Mouse (Mus musculus): Measurements from ENCODE around the gene Trpv6.

Trpv6 gene

DNA sequence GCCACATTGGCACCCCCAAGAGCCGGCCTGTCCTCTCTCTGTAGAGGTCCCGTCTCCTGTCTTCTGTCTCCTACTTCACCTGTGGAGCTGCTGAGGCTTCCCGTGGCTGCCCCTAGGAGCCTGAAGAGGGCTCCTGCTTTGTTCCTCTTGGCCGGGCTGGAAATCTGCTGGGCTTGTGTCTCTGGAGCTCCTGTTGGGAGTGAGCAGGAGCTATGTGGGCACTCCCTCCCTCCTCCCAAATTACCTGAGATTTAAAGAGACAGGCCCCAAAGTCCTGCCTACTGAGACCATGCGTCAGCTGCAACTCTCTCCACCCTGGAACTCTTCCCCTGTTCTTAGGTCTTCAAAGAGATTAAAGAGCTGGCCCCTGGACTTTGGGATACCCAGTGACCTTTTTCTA, at the start of gene Trpv6:
TSS of gene Trpv6 (minus strand) at position 228 of the 400 bp plus-strand sequence.
- DNase-seq (ENCODE audit: low spot score) = no peak

DNA sequence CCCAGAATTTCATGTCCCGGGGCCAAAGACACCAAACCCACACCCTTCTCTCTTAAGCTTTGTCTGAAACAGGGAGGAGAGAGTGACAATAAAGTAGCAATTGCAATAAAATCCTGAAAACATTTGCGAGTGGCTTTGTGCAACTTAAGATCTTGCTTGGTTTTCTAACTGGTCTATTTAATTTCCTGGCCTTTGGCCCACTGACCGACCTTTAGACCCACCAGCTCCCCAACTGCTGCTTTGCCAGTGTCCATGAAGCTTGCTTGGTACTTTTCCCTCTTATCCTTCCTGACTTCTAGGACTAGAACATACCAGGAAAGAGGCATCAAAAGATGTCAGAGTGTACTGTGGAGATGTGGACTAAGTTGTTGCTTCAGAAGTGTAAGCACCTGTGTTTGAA, 49.4 kb upstream of the Trpv6 start:
- no peak for DNase-seq (ENCODE audit: low spot score)

- no peak for DNase-seq (ENCODE audit: low spot score)
These were observed 48.7 kb upstream of the Trpv6 start for GRCm38 (mm10) chr6:41684911-41685310.

DNA sequence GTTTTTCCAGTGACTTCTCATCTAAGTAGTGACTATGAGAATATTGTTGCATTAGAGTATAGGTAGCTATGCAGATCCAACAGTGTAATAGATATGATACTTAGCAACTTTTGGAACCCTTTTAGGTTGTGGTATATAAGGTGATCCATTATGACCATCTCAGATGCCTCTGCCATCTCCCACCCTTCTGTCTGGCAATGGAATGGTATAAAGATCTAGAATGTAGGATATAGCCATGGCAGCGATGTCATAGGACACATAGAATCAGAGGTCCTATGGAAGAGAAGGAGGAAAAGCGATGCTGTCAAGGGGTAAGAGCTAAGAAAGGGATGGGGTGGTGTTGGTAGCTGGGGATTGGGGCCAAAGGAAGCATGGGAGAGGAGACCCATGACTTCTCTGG, 47.9 kb upstream of the Trpv6 start, which contains the start of gene Llcfc1:
TSS of gene Llcfc1 (plus strand) at position 301 of the 400 bp plus-strand sequence.
- DNase-seq (ENCODE audit: low spot score) = no peak

- no peak for DNase-seq (ENCODE audit: low spot score)
These were observed 45.5 kb upstream of the Trpv6 start for GRCm38 (mm10) chr6:41681656-41682055.

DNA sequence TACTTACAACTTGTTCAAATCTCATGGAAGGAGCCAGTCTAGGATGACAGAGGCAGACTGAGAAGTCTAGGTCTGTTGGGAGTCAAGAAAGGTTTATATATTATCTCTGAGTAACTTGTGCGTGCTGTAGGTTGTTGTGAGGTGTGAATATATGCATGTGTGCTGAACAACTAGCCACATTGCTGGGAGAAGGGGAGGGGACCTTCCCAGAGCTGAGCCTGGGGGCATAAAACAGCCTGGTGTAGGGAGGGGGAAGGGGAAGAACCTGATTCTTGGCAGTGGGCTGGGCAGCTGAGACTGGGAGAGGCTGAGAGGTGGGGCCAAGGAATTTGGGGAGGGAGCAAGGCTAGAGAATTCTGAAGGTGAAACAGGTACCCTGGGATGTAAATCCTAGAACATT, 44.5 kb upstream of the Trpv6 start, which contains the start of gene Trpv5:
TSS of gene Trpv5 (minus strand) at position 101 of the 400 bp plus-strand sequence.
- DNase-seq (ENCODE audit: low spot score) = no peak

GRCm38 (mm10) chr6:41676530-41676929, 40.3 kb upstream of the Trpv6 start:
- DNase-seq (ENCODE audit: low spot score) = no peak

GRCm38 (mm10) chr6:41662320-41662719, 26.1 kb upstream of the Trpv6 start:
- no peak for DNase-seq (ENCODE audit: low spot score)

GRCm38 (mm10) chr6:41658487-41658886, 22.3 kb upstream of the Trpv6 start:
- DNase-seq (ENCODE audit: low spot score) = no peak

DNA sequence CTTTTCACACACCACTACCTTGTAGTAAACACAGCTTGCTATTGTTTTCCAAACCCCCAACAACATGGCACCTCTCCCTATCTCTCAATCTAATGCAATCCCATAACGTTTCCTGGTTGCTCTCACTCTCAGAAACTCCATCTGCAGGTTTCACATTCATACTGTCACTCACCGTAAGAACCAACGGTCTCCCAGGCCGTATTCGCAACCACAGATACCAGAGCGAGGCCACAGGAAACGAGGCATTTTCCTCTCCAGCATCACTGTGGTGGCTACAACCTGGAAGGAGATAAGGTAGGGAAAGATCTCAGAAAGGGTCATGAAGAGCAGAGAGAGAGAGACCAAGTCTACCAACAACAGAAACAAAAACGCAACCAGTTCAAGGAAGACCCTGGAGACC, 18.4 kb upstream of the Trpv6 start:
- DNase-seq (ENCODE audit: low spot score) = no peak

DNA sequence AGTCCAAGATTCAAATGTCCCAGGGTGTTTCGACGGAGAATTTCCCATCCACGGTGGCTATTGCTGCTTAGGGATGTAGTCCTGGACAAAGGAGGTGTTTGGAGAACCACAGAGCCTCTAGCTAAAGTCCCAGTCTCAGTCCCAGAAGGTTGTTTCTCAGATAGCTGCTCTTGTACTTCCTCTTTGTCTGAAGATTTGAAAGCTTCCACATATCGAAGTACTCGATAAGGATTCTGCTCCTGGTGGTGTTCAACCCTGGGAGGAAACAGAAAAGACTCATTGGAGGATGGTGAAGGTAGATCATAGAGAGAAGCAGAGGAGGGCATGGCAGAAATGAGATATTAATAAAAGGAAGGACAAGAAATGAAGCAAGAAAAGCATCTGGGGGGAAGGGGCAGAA, 17.0 kb upstream of the Trpv6 start:
- no peak for DNase-seq (ENCODE audit: low spot score)

DNA sequence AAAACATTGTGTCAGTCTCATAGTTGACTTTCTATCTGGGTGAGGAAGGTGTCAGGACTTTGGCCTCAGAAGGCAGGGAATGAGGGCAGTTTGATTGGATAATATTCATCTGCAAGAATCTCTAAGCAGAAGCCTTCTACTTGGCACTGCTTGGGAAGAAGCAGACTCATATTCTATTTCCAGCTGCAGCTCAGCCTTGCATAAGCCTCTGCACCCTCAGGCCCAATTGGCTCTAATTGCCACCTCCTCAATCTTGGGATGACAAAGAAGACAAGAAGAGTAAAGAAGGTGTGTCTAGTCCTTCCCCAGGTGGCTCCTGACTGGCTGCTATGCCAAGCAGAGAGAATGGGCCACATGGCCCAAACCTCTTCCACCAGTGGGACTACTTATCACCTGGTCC, 10.5 kb upstream of the Trpv6 start:
- no peak for DNase-seq (ENCODE audit: low spot score)

GRCm38 (mm10) chr6:41646220-41646619, 10.0 kb upstream of the Trpv6 start:
- DNase-seq (ENCODE audit: low spot score) = no peak

DNA sequence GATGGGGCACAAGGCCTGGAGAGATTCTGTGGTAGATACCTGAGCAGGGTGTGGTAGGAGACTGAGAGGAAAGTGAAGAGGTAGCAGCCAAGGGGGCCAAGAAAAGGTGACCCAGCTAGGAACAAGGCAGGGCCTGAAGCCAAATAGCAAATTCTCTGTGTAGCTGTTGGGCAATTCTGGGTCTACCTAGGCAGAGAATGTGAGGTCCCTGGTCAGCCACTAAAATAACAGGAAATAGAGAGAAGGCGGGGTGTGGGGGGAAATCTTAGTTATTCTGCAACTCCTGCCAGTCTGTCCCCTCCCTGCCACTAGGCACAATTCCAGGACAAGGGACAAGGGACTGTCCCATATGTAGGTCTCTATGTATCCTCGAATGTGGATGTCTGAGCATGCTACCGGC, 7.0 kb upstream of the Trpv6 start:
- no peak for DNase-seq (ENCODE audit: low spot score)

GRCm38 (mm10) chr6:41642765-41643164, 6.6 kb upstream of the Trpv6 start:
- DNase-seq (ENCODE audit: low spot score) = no peak

GRCm38 (mm10) chr6:41641173-41641866, 5.1 kb upstream of the Trpv6 start:
- no peak for DNase-seq (ENCODE audit: low spot score)

GRCm38 (mm10) chr6:41640449-41640848, 4.2 kb upstream of the Trpv6 start:
- no peak for DNase-seq (ENCODE audit: low spot score)

DNA sequence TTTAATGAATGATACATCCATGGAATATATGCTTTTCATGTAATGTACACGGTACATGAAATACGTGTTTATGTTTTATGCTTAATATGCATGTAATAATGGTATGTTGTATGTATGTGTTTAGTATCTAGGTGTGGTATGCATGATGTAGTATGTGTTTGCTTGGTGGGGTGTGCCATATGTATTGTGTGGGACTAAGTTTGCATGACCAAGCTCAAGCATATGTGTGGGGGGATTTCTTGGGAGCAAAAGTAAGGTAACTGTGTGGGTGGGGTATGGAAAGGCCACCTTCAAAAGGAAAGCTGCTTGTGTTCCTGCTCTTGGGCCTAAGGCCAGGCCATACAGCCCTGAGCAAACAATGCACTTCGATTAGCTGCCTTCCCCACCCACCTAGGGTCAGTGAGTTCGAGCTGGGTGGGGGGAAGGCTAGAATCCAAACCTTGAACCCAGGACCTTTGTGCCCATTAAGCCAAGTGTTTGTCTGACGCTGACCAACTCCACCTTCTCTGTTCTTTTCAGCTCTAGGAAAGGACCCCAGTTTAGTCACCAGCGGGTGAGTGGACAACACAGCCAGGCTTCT, 1.8 kb upstream of the Trpv6 start:
- no peak for DNase-seq (ENCODE audit: low spot score)

GRCm38 (mm10) chr6:41637393-41637792, 1.2 kb upstream of the Trpv6 start:
- no peak for DNase-seq (ENCODE audit: low spot score)

GRCm38 (mm10) chr6:41635211-41635610, 994 bp downstream of the Trpv6 start:
- DNase-seq (ENCODE audit: low spot score) = no peak

DNA sequence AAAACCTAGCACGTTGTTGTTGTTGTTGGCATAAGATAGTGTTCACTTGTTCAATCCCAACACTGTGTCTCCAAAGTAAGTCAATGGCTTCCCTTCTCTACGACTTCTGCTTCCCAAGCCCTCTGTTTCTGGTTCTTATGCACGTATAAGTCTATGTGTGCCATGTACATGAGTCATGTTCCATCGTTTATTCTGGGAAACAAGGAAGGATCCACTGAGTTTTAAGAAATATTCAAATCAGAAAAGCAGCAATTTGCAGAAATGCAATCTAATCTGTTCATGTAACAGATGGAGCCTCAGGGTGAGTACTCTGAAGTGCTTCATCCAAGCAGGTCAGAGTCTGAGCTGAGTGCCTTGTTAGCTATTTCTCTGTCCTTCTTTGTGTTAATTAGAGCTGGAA, 4.7 kb downstream of the Trpv6 start:
- DNase-seq (ENCODE audit: low spot score) = no peak

DNA sequence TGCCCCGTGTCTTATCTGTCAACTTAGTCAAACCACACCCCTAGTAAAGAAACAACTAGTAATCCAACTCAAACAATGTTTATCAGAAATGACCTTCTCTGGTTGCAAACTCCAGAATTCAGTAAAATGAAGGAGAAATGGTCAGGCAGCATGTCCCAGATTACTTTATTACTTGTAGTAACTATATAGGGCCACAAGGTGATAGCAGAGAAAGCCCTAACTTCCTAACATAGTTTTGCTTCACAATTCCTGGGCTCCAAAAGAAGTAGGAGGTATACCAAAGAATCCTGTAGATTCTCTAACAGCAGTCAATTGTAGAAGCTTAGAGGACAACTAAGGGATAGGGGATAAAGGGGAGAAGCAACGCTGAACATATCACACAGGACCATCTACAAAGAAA, 5.4 kb downstream of the Trpv6 start:
- DNase-seq (ENCODE audit: low spot score) = no peak

GRCm38 (mm10) chr6:41628180-41628579, 8.0 kb downstream of the Trpv6 start:
- no peak for DNase-seq (ENCODE audit: low spot score)

DNA sequence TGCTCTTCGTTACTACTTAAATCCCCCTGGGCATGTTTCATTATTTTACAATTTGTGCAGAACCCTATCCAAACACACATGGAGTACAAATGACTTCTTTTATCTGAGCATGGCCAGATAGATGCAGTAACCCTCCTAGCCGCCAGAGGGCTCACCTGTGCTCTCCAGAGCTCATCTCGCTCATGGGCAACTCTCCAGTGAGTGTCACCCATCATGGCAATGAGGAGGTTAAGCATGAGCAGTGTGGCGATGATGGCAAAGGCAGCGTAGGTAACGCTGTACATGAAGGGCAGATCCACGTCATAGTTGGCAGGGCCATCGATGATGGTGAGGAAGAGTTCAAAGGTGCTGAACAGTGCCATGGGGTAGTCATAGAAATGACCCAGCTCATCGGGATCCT, 13.5 kb downstream of the Trpv6 start:
- no peak for DNase-seq (ENCODE audit: low spot score)

Data from ovary, postnatal 14 days (tissue).